Comparison of ENCODE assay signal across 33 mouse cellular contexts in genomic region chr4:63704232-63704631, GRCm38 (mm10). TPM values are rescaled to one million over a fixed set of nuclear protein-coding genes. Genes with fewer than 3 reads are reported as not detected.
DNase-seq lines count a peak whose midpoint lies in the region; ATAC-seq lines count a peak whose summit lies in the region.
"Had no signal": no experiment of that assay in that cellular context is flagged by ENCODE, and none has a peak within 500 bp of the region (broad histone marks: within the 10 kb centered on the region; RNA-seq: fewer than 3 reads in every experiment).

No protein-coding gene starts in this region.

- ATAC-seq in CD4-positive, CD25-positive, alpha-beta regulatory T cell, adult 4 months: no peak
- 0 out of 2 replicates have a peak, but pooled peaks have one; percentile 29 for ATAC-seq in common myeloid progenitor, adult 5-6 weeks (replicated peaks; ENCODE audit: low read depth, poor library complexity, severe bottlenecking)
- peak; percentile 40; the same call in 1 of the 2 replicates for ATAC-seq in megakaryocyte, adult 5-6 weeks (ENCODE audit: poor library complexity, severe bottlenecking)
- ATAC-seq in frontal cortex, adult (ENCODE audit: low TSS enrichment): no peak
- ATAC-seq: forebrain, embryonic 15.5 days; hindbrain, embryonic 16.5 days; intestine, embryonic 16.5 days; Patski had no signal

- DNase-seq in CD4-positive, CD25-positive, alpha-beta regulatory T cell, adult 2 months (ENCODE audit: low read depth, low spot score): peak; percentile 7
- DNase-seq in CD4-positive helper T cell, adult 2 months (ENCODE audit: low read depth, low spot score): peak; percentile 63
- DNase-seq in urinary bladder, postnatal 36 days (ENCODE audit: low spot score in 2 of 2): no peak
- DNase-seq in right cerebral cortex, postnatal 4 days: no peak
- DNase-seq: adrenal gland, adult 8-10 months; adrenal gland, postnatal 25 days; cerebellum, adult 11-12 months; cerebellum, adult 8-10 months; cerebellum, postnatal 14 days; gastrocnemius, postnatal 10 days; gastrocnemius, postnatal 36 days; heart, postnatal 10 days; heart, postnatal 36 days had no signal

RNA-seq across cellular contexts. Expression of gene Tnfsf15, which starts 40.7 kb away (rescaled TPM):
- under 1 TPM; 0.18 to 0.38 TPM for polyA plus RNA-seq in CD4-positive, CD25-positive, alpha-beta regulatory T cell, adult 4 months (2017; shearing (Covaris generic))
- total RNA-seq in common myeloid progenitor, adult 5-6 weeks (2017): not detected in 2 replicates
- 0.13 TPM in 1 of 2 replicates, not detected in the other for total RNA-seq in megakaryocyte, adult 5-6 weeks (2015)
- 0.12 TPM in 1 of 2 replicates, not detected in the other for total RNA-seq in megakaryocyte, adult 5-6 weeks (2017)
- total RNA-seq: gastrocnemius, adult 18-20 months; gastrocnemius, postnatal 36 days; heart, postnatal 10 days; heart, postnatal 36 days had no signal
- polyA plus RNA-seq: embryonic facial prominence, embryonic 12.5 days; erythroblast, embryonic 14.5 days; forebrain, embryonic 12.5 days; forebrain, embryonic 15.5 days; hindbrain, embryonic 10.5 days; hindbrain, embryonic 13.5 days; hindbrain, embryonic 16.5 days had no signal

RNA-seq across cellular contexts. Expression of gene Gm11214, which starts 41.1 kb away (rescaled TPM):
- under 1 TPM in 1 of 2 experiments, not detected in 1; 0.67 TPM for polyA plus RNA-seq in CD4-positive, CD25-positive, alpha-beta regulatory T cell, adult 4 months (2017; shearing (Covaris generic))
- not detected in 2 replicates for total RNA-seq in common myeloid progenitor, adult 5-6 weeks (2017)
- not detected in 2 replicates for total RNA-seq in megakaryocyte, adult 5-6 weeks (2015)
- not detected in 2 replicates for total RNA-seq in megakaryocyte, adult 5-6 weeks (2017)
- total RNA-seq: adrenal gland, adult 8-10 months; adrenal gland, postnatal 25 days; ES-E14; gastrocnemius, adult 18-20 months; gastrocnemius, postnatal 10 days; gastrocnemius, postnatal 36 days; granulocyte monocyte progenitor cell, adult 5-6 weeks; heart, postnatal 10 days; heart, postnatal 36 days had no signal
- polyA plus RNA-seq: brain, embryonic 14.5 days; embryonic facial prominence, embryonic 12.5 days; embryonic facial prominence, embryonic 15.5 days; erythroblast, embryonic 14.5 days; forebrain, embryonic 12.5 days; forebrain, embryonic 15.5 days; heart, embryonic 12.5 days; heart, embryonic 15.5 days; hindbrain, embryonic 10.5 days; hindbrain, embryonic 13.5 days; hindbrain, embryonic 16.5 days; intestine, embryonic 16.5 days; Patski had no signal

Comparison
In these comparisons a context has a peak if more than half of its experiments do, and no peak if none do; other contexts are left out.
1. DNase-seq: peak in CD4-positive, CD25-positive, alpha-beta regulatory T cell, adult 2 months (single experiment) and CD4-positive helper T cell, adult 2 months (single experiment); none in urinary bladder, postnatal 36 days (0 of 2) and right cerebral cortex, postnatal 4 days (single experiment).
2. ATAC-seq: peak in common myeloid progenitor, adult 5-6 weeks (single experiment) and megakaryocyte, adult 5-6 weeks (single experiment); none in CD4-positive, CD25-positive, alpha-beta regulatory T cell, adult 4 months (single experiment) and frontal cortex, adult (single experiment).